Mouse (Mus musculus) lung, postnatal 36 days (tissue): ENCODE measurements around the gene Prl7a2.

Experiments used
- DNase-seq: peaks from one replicate; pipeline ENCODE4 v3.0.0; 2022; ENCODE audit warnings: mixed read lengths

The Prl7a2 gene

GRCm38 (mm10) chr13:27667936-27668335, at the start of gene Prl7a2:
Gene Prl7a2, minus strand, starts transcription at chr13:27668036.
- no peak for DNase-seq

DNA sequence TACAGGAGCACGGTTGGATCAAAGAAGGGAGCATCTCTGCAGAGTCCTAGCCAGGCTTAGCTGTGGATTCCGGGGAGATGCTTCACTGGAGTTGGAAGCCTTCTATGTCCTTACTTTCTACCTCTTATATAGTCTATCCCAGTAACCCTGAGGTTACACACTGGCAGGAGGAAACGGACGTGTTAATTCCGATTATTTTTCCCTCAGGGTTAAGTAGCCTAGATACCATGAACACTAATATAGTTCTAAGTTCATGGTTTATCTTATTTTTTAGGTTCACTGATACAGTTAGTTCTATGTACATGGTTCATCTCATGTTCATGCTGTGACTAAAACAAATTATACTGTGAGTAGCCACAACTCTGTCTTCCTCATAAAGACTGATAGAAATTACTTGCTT, 48.8 kb upstream of the Prl7a2 start, which contains the start of gene Prl7d1:
Gene Prl7d1 (minus strand): TSS at position 101 of the 400 bp plus-strand sequence.
- no peak for DNase-seq

- DNase-seq, result no peak
Observed at GRCm38 (mm10) chr13:27706521-27706920, 38.7 kb upstream of the Prl7a2 start.

- no peak for DNase-seq
Observed at GRCm38 (mm10) chr13:27660747-27661146, 7.1 kb downstream of the Prl7a2 start.

GRCm38 (mm10) chr13:27642393-27642792, 25.4 kb downstream of the Prl7a2 start, which contains the start of gene Prl7a1:
Gene Prl7a1, minus strand, starts transcription at chr13:27642493.
- DNase-seq, result no peak

GRCm38 (mm10) chr13:27610482-27610881, 57.4 kb downstream of the Prl7a2 start, which contains the start of gene Prl7b1:
Gene Prl7b1, minus strand, starts transcription at chr13:27610582.
- DNase-seq, result no peak
